Mouse (Mus musculus) forelimb bud, embryonic 11.5 days (tissue): ENCODE measurements around the gene Ube3b.

Source experiments
- DNase-seq: peaks from one replicate; pipeline ENCODE4 v3.0.0-alpha.2; 2012; ENCODE audit warnings: low read depth, low spot score

Gene Ube3b

DNA sequence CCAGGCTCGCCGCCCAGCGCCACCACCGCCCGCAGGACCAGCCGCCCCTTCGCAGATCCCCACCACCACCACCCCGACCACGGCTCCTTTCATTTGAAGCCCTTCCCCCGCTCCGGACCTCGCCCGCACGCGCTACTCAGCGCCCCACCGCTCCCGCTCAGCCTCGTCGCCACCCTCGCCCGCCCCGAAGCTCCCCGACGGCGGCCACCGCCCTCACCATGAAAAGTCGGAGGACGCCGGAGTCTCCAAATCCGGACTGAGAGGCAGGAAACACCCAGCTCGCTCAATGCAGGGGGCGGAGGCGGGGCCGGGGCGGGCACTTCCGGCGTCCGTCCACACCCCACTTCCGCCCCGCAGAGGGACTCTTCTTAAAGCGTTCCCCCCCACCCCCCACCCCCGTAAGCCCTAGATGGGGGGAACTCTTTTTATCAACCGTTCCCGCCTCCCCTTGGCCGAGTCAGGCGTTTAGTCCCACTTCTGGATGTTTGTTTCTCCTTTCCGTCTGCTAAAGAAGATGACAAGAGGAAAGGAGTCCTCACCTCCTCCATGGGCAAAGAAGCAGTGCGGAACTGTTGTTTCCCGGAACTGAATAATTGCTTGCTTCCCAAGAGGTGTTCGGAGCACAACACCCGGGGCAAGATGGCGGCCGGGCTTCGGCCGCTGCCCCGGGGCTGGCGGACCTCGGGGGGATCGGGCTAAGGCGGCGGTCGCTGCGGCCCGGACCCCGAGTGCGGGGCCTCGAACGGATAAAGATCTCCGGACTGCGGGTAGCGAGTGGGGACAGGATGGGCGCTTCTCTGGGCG lies at the start of gene Ube3b, which contains the start of gene Kctd10:
Gene Ube3b, plus strand, starts transcription at position 399 of the 804 bp plus-strand sequence.
Gene Kctd10, minus strand, starts transcription at position 300 of the 804 bp plus-strand sequence.
- DNase-seq: peak; percentile 90

DNA sequence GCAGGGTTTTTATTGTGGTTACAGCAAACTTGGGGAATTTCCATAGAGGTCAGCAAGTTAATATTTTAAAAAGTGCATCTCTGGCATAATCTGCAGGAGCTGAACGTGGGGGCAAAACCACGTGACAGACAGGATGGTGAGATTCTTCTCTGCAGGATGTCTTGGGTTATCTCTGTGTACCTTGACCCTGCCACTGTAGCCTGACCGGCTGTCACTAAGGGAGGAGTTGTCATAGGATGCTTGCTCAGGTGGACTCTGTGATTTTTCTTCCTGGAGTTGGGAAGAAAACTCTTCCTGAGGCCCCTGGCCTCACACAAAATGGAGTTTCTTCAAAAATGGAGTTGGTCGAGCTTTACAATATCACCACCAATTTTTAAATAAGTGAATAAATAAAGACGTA lies 37.4 kb upstream of the Ube3b start:
- DNase-seq: no peak

DNA sequence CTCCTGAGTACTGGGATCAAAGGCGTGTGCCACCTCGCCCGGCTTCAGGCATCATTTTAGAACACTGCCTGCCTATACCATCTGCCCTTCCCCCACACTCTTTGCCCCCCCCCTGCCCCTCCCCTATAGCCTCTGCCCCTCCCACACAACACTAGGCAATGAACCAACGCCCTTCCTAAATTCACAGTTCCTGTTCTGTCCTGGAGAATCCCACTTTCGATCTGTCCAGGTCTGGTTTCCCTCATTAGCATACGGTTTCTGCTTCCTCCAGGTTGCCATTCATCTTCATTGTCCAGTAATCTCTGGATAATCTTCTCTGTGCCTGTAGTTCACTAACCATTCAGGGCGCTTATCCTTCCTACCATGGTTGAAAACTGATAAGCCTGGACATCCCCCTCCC lies 36.8 kb upstream of the Ube3b start:
- no peak for DNase-seq

DNA sequence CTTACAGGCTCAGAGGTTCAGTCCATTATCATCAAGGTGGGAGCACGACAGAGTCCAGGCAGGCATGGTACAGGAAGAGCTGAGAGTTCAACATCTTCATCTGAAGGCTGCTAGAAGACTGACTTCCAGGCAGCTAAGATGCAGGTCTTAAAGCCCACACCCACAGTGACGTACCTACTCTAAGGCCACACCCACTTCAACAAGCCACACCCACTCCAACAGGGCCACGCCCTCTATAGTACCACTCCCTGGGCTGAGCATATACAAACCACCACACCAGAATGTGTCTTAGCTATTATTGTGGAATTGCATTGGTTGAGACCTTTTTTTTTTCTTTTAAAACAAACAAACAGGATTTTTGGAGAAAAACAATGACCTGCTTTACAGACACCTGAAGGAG lies 34.9 kb upstream of the Ube3b start:
- DNase-seq: no peak

DNA sequence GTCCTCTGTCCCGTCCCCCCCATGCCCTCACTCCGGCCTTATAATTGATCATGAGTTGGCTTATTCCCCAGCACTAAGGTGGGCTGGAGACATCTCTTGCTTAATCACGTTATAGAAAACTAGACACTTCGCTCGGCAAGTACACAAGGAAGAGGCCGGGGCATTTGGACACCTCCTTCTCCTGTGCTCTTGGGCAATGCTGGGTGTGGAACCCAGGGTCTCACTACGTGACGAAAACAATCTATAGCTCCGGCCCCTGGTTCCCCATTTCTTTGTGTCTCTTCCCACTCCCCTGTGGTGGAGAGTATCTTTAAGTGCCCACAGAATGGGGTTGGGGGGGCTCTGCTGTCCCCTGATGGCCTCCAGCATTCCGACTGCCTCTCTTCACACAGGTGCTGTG lies 33.4 kb upstream of the Ube3b start:
- DNase-seq: no peak

DNA sequence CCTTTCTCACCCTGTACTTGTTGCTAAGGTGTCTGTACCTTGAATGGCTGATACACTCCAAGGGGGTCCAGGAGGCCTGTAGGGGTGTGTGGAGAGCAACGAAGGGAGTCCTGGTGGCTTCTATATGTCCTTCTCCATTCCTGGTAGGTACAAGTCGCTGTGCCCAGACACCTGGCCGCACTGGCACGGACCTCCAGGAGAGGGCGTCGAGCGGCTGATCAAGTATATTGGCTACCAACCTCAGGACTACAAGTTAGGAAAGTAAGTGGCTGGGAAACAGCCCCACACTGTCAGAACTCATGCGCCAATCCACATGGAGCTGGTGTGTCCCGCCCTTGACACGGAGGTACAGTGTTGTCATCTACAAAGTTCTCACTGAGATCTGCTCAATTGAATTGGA lies 28.9 kb upstream of the Ube3b start:
- DNase-seq: no peak

DNA sequence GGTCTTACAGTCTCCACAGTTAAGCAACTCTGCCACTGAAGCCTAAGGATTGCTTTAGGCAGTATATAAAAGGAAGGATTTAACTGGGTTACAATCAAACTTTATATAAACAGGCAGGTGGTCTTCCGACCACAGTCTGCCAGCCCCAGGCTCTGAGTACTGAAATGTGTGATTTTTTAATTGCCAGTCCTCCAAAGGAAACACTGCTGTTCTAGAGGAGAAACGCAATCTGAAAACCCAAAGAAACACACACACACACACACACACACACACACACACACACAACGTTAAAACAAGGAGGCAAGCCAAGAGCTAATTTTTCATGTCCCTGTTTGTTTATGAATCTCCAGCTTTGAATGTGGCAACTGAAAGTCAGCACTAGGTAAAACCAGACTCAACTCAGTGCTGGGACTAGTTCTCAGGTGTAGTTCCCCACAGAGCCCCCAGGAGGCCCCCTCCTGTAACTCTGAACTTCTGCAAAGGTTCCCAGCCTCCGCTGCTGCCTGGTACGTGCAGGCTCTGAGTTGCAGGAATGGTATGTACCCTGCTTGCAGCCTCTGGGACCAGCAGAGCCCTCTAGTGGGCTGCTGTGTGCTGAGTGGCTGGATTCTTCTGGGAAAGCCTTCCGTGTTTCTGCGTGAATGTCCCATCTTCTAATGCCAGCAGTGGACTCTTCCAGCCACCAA lies 24.0 kb upstream of the Ube3b start:
- peak; percentile 85 for DNase-seq

DNA sequence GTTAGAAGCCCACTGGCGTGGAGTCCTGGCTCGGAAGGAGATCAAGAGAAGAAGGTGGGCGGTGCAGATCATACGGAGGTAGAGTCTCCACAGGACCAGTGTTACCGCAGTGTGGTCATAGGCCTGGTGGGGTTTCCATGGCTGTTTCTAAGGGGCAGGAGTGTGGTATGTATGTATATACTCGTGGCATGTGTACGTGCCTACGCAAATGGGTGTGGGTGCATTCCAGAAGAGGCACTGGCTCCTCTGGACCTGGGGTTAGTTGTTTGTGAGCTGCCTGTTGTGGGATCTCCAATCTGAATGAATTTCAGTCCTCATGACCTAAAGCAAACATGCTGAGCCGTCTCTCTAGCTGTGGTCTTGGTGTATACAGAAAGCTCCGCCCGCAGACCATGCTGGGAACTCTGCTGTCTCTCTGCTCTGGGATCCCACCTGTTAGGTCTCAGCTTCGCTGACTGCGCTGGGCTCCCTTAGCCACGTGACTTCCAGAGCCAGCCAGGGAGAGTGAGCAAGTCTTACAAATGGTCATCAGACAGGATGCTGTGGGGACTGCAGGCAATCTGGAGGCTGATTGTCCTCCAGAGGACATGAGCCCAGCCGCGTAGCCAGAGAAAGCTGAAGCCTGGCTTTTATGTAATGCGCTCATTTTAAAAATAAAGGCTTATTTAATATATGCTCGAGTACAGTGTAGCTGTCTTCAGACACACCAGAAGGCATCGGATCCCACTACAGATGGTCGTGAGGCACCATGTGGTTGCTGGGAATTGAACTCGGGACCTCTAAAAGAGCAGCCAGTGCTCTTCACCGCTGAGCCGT lies 23.3 kb upstream of the Ube3b start:
- peak; percentile 23 for DNase-seq

DNA sequence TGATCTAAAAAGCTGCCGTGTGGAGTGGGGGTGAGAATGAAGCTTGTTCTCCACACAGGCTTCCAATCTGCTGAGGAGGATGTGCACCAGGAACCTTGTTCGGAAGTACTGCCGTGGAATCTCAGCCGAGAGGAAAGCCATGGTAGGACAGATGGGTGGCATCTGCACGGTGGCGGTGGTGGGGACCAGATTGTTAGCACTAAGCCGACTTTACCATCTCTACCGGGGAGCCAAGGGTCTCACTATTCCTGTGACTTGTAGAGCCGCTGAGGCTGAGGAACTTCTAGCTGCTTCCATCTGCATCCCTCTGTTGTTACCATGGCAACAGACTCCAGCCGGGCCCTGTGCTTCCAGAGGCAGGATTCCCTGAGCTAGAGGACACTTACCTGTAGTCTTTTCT lies 21.6 kb upstream of the Ube3b start:
- DNase-seq: no peak

DNA sequence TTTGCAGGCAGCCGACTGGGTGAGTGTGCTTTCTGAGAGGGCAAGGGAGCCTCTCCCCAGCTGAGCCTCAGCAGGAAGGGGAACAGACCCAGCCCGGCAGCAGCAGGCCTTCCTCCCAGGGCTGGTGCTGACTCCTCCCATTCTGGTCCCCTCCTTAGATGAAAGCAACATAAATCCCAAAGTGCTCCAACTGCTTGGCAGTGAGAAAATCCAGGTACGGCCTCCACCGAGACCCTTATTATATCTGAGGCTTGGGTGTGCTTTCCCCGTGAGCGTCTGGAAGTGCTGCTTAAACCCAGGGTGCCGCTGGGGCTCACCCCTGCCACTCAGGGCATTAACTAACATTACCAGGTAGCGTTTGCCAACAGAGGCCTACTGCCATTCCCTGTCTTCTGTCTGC lies 20.8 kb upstream of the Ube3b start:
- no peak for DNase-seq

DNA sequence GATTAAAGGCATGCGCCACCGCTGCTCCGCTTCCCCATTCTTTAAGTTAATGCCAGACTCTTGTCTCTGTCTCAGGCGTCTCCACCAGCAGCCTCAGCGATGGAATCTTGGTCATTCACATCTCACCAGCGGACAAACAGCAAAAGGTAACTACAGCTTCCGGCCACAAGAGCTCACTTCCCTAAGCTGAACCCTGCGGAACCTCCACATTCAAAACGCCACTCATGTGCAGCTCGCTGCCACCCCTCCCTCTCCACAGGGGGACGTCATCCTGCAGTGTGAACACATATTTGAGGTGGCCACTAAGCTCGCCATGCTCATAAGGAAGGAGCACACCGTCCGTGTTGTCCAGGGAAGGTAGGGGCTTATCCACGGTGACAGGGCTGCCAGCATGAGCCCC lies 19.4 kb upstream of the Ube3b start:
- no peak for DNase-seq

DNA sequence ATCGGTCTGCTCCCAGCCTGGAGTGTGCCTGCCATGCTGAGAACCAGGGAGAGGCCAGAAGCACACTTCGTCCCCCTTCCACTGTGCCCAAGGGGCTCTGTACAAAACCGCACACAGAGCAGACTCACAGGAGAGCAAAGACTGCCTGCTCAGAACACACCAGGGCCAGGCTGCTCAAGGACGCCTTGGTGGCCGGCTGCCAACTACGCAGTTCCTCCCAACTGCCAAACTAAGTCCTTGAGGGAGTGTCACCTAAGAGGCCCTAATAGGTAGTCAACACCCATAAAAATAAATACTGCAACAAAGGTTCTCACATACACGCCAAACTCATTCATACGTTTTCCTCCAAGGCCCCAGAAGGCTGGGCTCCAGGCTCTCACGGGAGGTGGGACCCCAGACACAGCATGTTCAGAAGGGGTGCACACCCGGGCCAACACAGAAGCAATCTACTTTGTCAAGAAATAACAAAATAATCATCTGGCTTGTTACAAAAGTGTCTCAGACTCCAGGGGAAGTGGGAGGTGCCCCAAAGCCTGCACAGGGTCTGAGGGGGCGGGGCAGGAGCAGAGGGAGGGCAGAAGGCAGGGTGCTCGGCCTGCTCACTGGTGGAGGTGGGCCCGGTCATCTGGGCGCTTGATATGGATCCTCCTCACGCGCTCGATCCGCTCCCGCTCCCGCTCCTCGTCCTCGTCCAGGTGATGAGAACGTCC lies 15.2 kb upstream of the Ube3b start:
- no peak for DNase-seq

DNA sequence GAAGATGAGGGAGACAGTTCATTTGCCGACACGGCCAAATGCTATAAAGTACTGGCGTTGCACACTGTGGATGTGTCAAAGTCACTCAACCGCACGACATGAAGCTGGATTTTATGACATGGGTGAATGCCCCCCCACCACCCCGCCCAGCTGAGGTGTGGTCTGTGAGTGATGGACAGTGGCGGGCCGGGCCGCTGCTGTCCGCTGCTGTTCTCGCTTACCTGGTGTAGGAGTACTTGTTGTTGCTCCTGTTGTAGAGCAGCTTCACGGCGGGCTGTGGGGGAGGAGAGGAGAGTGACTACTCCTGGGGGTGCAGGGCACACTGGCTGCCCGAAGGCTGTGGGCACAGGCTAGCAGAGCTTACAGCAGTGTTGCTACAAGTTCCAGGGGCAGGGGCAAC lies 12.3 kb upstream of the Ube3b start:
- DNase-seq: no peak

DNA sequence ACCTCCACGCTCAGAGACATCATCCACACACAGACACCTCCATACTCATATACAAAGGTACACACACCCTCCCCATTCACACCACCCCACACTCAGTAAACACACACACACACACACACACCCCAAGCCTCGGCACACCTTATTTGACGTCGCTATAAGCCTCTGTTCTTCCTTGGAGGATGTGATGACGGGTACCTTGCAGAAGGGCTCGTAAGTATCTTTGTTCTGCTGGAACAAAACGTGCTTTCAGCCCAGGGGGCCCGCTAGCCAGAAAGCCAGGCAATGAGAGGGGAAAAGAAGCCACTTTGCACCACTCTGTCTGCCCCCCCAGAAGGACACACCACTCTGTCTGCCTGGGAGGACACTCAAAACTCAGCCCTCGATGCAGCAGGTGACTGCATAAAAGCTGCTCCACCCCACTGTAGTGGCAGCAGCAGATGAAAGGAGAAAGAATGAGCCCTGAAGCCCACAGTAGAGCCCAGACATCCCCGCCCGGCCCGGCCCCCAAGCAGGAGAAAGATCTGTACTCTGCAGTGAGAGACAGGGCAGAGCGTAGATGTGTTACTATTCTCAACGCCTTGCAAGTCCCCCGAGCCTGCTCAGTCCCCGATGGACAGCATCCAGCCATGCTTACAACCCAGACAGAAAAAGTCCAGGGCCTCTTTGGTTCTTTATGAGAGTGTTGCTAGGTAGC lies 11.5 kb upstream of the Ube3b start:
- DNase-seq: no peak

DNA sequence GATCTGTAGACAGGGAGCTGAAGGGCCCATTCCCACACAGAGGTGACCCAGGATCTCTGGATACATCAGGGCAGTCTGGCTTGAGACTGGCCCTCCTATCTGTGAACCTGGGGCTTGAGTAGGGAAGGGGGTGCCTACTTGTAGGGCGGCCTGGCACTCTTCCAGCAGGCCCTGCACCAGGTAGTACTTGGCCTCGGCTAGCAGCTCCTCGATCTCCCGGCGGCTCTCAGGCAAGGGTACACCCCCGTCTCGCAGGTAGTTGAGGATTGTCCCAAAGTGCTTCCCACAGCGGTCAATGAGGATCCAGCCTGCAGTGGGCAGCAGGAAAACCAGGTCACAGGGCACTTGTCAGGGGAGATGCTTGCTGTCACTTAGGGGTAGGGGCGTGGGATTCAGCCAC lies 10.5 kb upstream of the Ube3b start:
- DNase-seq: no peak

DNA sequence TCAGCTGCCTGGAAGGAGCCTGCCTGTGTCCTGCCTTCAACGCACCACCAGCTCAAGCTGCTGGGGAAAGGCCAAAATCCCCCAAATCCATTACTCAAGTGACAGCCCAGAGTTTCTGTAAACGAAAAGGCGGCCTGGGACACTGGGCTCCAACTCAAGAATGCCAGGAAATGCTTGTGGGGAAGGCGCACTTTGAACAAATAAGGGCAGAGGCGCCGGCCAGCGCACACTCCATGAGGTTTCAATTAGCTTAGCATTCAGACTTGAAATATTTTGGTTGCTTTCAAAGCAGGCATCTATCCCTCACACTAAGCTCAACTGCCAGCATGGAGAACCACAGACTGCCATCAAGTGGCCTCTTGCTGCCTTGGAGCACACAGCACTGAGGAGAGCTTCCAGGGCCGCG lies 10.0 kb upstream of the Ube3b start:
- peak; percentile 79 for DNase-seq

DNA sequence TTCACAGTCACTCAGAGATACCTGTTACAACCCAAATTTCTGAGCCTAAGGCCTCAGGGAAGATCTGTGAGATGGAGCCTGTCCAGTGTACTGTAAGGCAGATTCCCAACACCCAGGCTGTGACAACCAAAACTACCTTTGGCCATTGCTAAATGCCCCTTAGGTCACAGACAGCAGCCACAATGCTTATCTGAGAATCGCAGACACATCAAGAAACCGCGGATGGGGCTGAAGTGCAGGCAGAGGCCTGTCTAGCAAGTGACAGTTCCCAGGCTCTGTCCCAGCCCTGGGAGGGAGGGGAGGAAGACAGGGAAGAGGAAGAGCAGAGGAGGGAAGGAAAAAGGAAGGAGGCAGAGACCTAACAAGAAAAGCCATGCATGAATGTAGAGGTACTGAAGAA lies 9.1 kb upstream of the Ube3b start:
- no peak for DNase-seq

DNA sequence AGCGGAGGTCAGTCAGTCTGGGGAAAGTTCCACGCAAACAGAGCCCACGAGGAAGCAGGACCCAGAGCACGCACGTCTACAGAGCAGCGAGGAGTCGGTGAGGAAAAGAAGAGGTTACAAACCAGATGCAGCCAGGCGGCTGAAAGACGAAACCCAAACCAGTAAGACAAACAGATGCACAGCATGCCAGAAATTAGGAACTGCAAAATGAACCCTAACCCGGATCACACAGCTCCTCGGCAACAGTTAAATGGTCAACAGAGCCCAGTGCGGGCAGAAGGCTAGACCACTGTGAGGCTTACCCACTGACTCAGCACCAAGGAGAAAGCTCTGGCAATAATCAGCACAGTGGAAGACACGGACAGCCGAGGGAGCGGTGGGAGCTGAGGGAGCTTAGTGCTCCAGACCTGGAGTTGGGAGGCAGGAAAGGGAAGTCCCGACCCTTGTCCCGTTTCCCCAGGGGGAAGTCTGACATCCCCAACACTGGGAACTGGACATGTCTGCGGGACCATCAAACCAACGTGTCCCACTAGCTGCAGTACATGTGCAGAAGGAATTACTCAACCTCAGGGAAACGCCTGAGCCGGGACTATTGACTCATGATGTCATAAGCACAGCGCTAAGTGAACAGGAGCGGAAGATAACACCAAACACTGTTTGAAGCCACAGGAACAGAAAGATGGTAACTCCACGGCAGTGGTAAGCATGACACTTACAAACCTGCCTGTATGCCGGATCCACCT lies 8.5 kb upstream of the Ube3b start:
- DNase-seq: no peak

DNA sequence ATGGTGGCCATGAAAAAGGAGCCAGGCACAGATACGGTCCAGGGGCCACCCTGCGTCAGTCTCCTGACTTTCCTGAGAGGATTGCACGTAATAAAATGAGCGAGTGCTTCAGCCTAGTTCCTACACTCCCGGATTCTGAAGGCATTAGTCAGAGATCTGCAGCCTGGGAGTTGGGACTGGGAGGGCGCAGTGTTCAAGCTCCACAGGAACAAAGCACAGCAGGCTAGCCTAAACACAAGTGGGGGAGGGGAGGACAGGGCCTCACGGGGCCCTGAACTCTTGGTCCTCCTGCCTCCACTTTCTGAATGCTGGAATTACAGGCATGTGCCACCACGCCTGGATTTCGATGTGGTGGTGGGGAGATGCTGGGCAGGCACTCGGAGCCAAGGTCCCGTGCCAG lies 7.8 kb upstream of the Ube3b start:
- DNase-seq: no peak

DNA sequence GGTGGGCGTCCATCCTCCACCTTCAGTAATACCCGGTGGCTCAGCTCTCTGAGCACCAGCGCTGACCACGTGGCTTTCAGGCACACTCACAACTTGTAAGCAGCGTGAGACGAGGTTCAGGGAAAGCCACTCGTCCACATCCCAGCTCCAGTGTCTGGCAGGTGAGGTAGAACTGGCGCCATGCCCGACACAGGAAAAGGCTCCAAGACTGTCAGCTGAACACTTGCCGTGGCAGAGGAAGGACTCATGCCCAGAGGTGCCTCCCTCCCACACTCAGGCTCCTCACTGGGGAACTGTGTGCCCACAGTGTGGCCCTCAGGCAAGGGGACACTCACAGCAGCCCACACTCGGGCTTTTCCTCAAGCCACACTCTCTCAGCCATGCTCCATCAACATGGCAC lies 7.2 kb upstream of the Ube3b start:
- no peak for DNase-seq
